Mouse (Mus musculus) testis, adult 2 months (tissue): ENCODE data around the gene Pex14.

Experiments
- CTCF ChIP-seq: fragments of 200-500 bp; IDR thresholded peaks from 2 replicates; pipeline ENCODE4 v1.5.1; 2012; ENCODE audit warnings: low read depth, mild to moderate bottlenecking, inconsistent platforms, low read length, moderate library complexity; ENCODE audit not compliant: control insufficient read depth, insufficient read depth, insufficient replicate concordance
- POLR2A ChIP-seq: fragments of 200-500 bp; IDR thresholded peaks from 2 replicates; pipeline ENCODE4 v1.6.1; 2012; ENCODE audit warnings: low read depth, mild to moderate bottlenecking, inconsistent platforms, low read length, moderate library complexity; ENCODE audit not compliant: control insufficient read depth

- TF ChIP-seq POLR2A (no peak), CTCF (no peak)
Observed at GRCm38 (mm10) chr4:149147528-149147927, 47.9 kb upstream of the Pex14 start.
